Mouse (Mus musculus): ENCODE results near the gene Zfp82. TPM values are rescaled to one million over a fixed set of nuclear protein-coding genes. Genes with fewer than 3 reads are reported as not detected.

The Zfp82 gene
- total RNA-seq (2023) = 0.14 TPM in 1 of 2 replicates, not detected in the other

DNA sequence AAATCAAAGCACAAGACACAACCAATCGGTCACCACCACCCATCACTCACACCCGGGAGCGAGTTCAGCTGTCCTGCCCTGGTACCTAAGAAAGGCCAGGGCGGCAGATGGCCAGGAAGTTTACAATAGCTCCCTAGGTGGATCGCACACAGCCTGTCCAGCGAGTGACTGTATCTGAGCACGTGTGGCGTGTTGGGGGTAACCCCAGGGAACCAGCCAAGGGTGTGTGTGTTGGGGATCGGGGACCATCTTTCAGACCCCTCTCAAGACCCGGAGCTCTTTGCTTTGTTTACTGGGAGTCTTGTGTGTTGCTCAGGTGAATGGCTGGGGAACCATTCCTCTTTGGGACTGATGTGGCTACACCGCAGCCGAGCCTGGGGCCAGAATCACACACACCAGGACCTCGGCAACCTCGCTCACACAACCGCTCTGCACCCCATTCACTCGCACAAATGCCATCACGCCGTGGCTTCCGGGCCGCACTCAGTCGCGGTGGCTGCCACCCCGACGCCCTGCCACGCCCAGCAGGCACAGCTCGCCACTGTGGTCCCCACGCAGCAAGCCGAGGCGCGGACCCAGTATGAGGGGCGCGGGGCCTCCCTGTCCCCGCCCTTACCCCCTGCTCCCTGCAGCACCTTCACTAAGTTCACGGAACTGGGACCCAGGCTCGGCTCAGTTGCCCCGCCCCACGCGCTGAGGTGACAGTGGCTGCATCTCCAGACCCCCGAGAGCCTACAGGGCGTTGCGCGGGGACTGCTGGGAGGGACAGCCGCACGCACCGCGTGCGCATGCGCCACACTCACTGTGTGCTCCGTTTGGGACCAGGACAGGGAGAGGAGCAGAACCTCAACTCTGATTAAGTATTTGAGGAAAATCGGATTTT lies at the start of gene Zfp82:
TSS of gene Zfp82 (minus strand) at position 755 of the 883 bp plus-strand sequence.

DNA sequence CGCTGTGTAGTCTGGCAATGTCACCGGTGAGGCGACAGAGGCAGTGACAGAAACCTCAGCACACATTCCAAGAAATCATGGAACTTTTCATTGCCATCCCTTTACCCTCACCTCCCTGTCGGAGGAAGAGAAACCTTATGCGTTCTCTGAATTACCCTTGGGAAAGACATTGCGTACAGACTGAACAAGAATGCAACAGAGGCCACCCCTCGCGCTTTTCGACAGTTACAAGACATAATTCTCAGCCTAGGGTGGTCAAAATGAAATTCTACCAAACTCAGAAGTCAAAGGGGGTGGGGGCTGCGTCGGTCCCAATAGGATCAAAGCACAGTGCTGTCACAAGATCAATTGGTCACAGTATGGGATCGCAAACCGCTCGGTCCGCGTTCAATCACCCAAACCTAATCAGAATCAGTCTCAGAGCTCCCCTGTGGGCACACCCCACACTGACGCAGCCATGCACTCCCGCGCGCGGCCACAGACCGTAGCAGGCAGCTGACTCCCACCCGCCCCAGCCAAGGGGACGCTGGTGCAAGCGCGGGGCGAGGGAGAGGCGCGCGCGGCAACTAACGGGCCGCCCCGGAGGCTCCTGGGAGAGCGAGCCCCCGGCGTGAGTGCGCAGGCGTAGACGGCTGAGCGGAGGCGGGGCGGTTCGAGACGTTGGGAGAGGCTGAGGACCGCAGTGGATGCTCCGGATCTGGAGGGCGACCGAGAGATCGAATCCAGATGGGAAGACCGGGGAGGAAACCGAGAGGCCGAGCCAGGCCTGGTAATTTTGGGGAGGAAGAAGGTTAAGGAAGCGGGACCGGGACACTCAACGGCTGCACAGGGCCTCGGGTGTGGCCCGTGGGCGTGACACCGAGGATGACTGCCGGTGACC lies 48.8 kb upstream of the Zfp82 start, which contains the start of gene Zfp382:
TSS of gene Zfp382 (plus strand) at position 635 of the 880 bp plus-strand sequence.

DNA sequence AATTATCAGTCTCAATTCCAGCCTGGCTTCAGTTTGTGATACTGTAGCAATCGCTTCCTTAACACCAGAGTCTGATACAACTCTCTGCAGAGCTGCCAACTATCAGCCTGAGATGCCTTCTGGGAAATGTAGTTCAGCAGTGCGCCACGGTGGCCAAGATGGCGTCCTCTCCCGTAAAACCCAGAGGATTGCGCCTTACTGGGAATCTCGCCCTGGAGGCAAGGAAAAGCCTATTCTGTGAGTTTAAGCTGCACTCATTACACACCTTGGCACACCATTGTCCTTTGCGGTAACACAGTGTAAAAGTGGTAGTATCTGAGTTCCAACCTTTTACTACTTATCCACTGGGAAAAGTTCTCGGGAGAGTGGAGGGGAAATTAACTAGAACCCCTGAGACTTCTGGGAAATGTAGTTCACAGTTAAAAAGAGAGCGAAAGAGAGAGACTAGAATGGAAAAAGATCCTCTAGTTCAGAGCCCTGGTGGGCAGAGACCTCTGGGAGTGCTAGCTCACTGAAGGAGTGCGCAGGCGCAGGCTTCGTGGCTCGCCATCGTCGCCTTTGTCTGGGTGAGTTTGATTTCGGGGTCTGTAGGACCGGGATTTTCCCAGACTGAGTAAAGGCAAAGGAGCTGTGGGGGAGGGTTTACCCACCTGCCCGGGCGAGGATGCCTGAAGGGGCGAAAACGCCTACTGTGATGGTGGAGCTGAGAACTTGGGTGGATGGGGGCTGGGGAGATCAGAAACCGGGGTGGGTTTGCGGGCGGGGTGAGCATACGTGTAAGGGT lies 22.1 kb upstream of the Zfp82 start, which contains the start of gene Zfp260:
TSS of gene Zfp260 (plus strand) at position 132 of the 784 bp plus-strand sequence.

DNA sequence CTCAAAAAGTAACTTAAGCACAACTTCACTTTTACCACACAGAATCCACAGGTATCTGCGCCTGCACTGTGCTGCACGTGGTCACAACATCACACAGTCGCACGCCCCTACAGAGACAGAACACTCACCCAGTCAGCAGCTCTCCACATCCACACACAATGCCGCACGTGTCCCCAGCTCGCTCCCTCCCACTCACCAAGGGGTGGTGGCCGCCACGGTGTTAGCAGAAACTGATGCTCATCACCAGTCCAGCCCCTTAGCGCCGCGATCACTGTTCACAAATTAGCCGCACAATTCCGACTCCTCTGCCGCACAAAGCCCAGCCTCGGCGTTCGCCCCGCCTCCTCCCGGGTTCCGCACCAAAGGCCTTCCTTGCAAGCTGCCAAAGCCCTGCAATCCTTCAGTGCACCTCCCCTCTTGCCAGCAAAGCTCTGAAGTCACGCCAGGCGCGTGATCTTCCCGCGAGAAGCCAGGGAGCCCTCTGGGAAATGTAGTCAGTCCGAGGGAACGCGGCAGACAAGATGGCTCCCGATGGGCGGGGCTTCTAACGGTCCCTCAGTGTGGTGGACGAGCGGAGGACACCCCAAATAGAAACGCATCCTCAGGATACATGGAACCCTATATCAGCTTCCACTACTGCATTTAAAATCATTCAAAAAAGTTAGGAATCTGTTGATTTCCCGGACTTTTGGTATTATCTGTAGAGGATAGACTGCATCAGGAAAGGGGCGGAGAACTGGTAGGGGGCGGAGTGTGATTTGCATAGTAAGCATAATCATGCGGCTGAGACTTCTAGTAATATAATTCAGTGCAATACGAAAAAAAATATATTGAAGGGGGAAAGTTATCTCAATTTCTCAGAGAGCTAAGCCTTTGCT lies 17.6 kb upstream of the Zfp82 start, which contains the start of the genes Gm26920 and Zfp566:
TSS of gene Gm26920 (minus strand) at position 319 of the 878 bp plus-strand sequence.
TSS of gene Zfp566 (minus strand) at position 436 of the 878 bp plus-strand sequence.

DNA sequence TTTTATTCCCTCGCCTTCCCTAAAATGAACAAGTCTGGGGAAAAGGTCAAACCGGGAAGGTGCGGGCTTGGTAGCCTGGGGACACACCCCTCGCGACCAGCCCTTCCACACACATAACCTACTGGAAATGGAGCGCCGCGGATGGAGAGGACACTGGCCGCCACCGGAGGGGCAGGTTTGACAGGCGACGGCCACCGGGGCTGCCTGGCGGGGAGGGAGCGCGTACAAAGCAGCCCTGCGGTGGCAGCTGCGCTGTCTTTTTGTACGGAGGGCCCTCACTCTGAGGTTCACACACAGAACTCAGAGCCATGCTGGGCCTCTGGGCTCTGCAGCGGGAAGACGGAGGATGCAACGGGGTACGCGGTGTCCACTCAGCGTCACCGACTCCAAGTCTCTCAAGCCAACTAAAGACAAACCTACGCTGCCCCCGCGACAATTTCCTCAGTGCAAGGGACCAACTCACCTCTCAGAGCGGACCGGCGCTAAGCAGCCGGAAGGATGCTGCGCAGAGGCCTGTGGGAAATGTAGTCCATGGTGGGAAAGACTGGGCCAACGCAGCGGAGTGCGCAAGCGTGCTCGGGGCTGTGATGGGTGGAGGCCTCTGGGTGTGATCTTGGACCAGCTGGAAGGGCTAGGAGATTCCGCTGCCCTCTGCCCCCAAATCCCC lies 21.7 kb downstream of the Zfp82 start, which contains the start of gene Zfp14:
TSS of gene Zfp14 (minus strand) at position 499 of the 667 bp plus-strand sequence.

Other genes starting within 250 kb of the Zfp82 start
- gene Zfp940, start 219.2 kb downstream of the Zfp82 start, total RNA-seq (2023) = 0.23 and 0.35 TPM in 2 replicates
- gene Zfp420, start 212.9 kb downstream of the Zfp82 start, total RNA-seq (2023) = 1.6 and 2.9 TPM in 2 replicates
- 1.5 and 1.6 TPM in 2 replicates for gene Zfp27, start 166.3 kb downstream of the Zfp82 start, total RNA-seq (2023)
- 0.16 and 0.20 TPM in 2 replicates for gene Zfp383, start 164.7 kb downstream of the Zfp82 start, total RNA-seq (2023)
- 1.9 and 2.3 TPM in 2 replicates for gene Zfp74, start 118.8 kb downstream of the Zfp82 start, total RNA-seq (2023)
- gene Zfp568, start 88.9 kb downstream of the Zfp82 start, total RNA-seq (2023) = 14.7 and 22.5 TPM in 2 replicates
- 0.22 and 0.25 TPM in 2 replicates for gene Zfp14, start 21.5 kb downstream of the Zfp82 start, total RNA-seq (2023)
- not detected in 2 replicates for gene Gm26920, start 17.5 kb upstream of the Zfp82 start, total RNA-seq (2023)
- gene Zfp566, start 17.6 kb upstream of the Zfp82 start, total RNA-seq (2023) = 0.28 and 0.52 TPM in 2 replicates
- gene Zfp260, start 21.9 kb upstream of the Zfp82 start, total RNA-seq (2023) = 3.6 and 4.7 TPM in 2 replicates
- 8.6 and 15.5 TPM in 2 replicates for gene Zfp382, start 49.0 kb upstream of the Zfp82 start, total RNA-seq (2023)
- gene Zfp146, start 96.8 kb upstream of the Zfp82 start, total RNA-seq (2023) = 12.9 and 13.6 TPM in 2 replicates
- 2.1 TPM in 1 of 2 replicates, not detected in the other for gene Cox7a1, start 111.2 kb upstream of the Zfp82 start, total RNA-seq (2023)
- gene Capns1, start 125.9 kb upstream of the Zfp82 start, total RNA-seq (2023) = 210 and 217 TPM in 2 replicates
- 13.6 and 20.7 TPM in 2 replicates for gene Polr2i, start 159.0 kb upstream of the Zfp82 start, total RNA-seq (2023)
- 35.3 and 41.6 TPM in 2 replicates for gene Tbcb, start 159.4 kb upstream of the Zfp82 start, total RNA-seq (2023)
- not detected in 2 replicates for gene Ovol3, start 162.8 kb upstream of the Zfp82 start, total RNA-seq (2023)
- gene Thap8, start 207.2 kb upstream of the Zfp82 start, total RNA-seq (2023) = 0.50 TPM in 1 of 2 replicates, not detected in the other
- 16.4 and 19.5 TPM in 2 replicates for gene Wdr62, start 207.5 kb upstream of the Zfp82 start, total RNA-seq (2023)
- not detected in 2 replicates for gene Clip3, start 218.8 kb upstream of the Zfp82 start, total RNA-seq (2023)
- 12.1 and 19.6 TPM in 2 replicates for gene Alkbh6, start 235.8 kb upstream of the Zfp82 start, total RNA-seq (2023)
- gene Syne4, start 241.9 kb upstream of the Zfp82 start, total RNA-seq (2023) = 0.73 TPM in 1 of 2 replicates, not detected in the other
- 0.29 TPM in 1 of 2 replicates, not detected in the other for gene E130208F15Rik, start 248.8 kb upstream of the Zfp82 start, total RNA-seq (2023)

All from neutrophil, adult 65 days (primary cell).